Comparison of ENCODE assay signal across 8 mouse cellular contexts in the genomic region with DNA sequence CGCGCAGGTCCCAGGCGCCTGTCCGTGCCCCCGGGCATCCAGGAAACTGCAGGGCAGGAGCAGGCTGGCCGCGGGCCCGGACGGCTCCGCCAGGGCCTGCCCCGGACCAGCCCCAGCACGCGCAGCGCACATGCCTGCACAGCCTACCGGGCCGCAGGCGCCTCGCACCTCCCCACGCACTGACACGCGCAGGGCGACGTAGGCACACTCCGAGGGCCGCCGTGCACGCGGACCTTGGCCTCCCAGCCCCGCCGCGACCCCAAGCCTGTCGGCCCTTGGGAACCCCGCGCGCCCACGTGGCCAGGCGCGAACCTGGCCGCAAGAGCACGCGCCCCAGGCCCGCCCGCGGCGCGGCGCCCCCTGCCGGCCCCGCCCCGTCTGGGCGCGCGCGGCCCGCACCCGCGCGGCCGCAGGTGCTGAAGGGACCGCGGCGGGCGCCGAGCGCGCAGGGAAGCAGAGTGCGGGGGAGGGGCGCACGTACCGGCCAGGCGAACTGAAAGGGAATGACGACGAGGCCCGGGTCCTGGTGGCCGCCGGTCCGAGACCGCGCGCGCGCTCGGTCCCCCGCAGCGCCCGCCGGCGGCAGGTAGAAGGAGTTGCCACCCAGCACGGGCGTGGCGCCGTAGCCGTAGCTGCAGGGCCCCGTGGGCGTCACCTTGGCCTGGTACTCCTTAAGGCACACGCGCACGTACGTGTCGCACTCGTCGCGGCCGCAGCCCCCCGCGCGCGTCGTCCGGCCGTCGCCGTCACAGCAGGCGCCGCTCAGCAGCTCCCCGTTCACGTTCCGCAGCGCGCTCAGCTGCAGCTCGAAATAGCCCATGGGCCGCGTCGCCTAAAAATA. TPM values are rescaled to one million over a fixed set of nuclear protein-coding genes. Genes with fewer than 3 reads are reported as not detected.
DNase-seq lines count a peak whose midpoint lies in the region; ATAC-seq and TF ChIP-seq lines count a peak whose summit lies in the region.

No protein-coding gene starts in this region.

- peak overlapping the region in 1 of 3 experiments; percentile 52 for H3K4me3 ChIP-seq in CH12.LX (replicated peaks in 1 of 3; ENCODE audit: low read depth in 2 of 3, low read length in 2 of 3, poor library complexity in 1 of 3)
- H3K4me3 ChIP-seq in embryonic facial prominence, embryonic 15.5 days (replicated peaks) = peak overlapping the region; percentile 59
- peak overlapping the region; percentile 79 for H3K4me3 ChIP-seq in hindbrain, embryonic 14.5 days (replicated peaks; ENCODE audit: low read length)
- peak overlapping the region; percentile 58 for H3K4me3 ChIP-seq in limb, embryonic 12.5 days (replicated peaks)
- H3K4me3 ChIP-seq in midbrain, postnatal 0 days (ENCODE audit: low read depth, low read length) = peak overlapping the region; percentile 80

- peak; percentile 37 for DNase-seq in adrenal gland, adult 2 months
- no peak for DNase-seq in adrenal gland, adult 8-10 months
- DNase-seq in CH12.LX (ENCODE audit: extremely low read depth) = no peak
- DNase-seq in hindbrain, embryonic 14.5 days (ENCODE audit: low spot score) = peak; percentile 54
- DNase-seq in midbrain, postnatal 0 days (ENCODE audit: low spot score) = peak; percentile 64
- DNase-seq in testis, postnatal 14 days (ENCODE audit: low spot score) = peak; percentile 65

- peaks cover 10 to 17% of the 10 kb centered on the region in 2 experiments for H3K4me1 ChIP-seq in CH12.LX (ENCODE audit: control insufficient read depth in 1 of 2, insufficient read depth in 2 of 2)
- H3K4me1 ChIP-seq in embryonic facial prominence, embryonic 15.5 days = peaks cover 53% of the 10 kb centered on the region
- H3K4me1 ChIP-seq in hindbrain, embryonic 14.5 days (replicated peaks; ENCODE audit: control insufficient read depth, insufficient read depth, low read length) = peaks cover 29% of the 10 kb centered on the region
- peaks cover 41% of the 10 kb centered on the region for H3K4me1 ChIP-seq in limb, embryonic 12.5 days (replicated peaks)
- 0 out of 2 replicates have a peak, but pooled peaks cover 4% of the 10 kb centered on the region for H3K4me1 ChIP-seq in midbrain, postnatal 0 days (ENCODE audit: insufficient read depth, low read length)

- ATAC-seq in embryonic facial prominence, embryonic 15.5 days (ENCODE audit: insufficient number of reproducible peaks, low FRiP score, low TSS enrichment, low read depth) = no peak
- ATAC-seq in hindbrain, embryonic 14.5 days (ENCODE audit: low FRiP score) = peak; percentile 63
- 0 out of 2 replicates have a peak, but pooled peaks have one; percentile 32 for ATAC-seq in limb, embryonic 12.5 days (ENCODE audit: insufficient number of reproducible peaks, insufficient read depth, low FRiP score, low TSS enrichment, low read depth)
- ATAC-seq in midbrain, postnatal 0 days (ENCODE audit: low FRiP score) = peak; percentile 48

- H3K27ac ChIP-seq in CH12.LX (ENCODE audit: insufficient read depth, low read depth) = no peak overlapping the region
- H3K27ac ChIP-seq in embryonic facial prominence, embryonic 15.5 days (replicated peaks) = peak overlapping the region; percentile 58
- peak overlapping the region; percentile 91 for H3K27ac ChIP-seq in hindbrain, embryonic 14.5 days
- H3K27ac ChIP-seq in limb, embryonic 12.5 days = 0 out of 2 replicates have a peak overlapping the region, but pooled peaks have one; percentile 12
- peak overlapping the region; percentile 87 for H3K27ac ChIP-seq in midbrain, postnatal 0 days (ENCODE audit: low read depth, low read length)

- WGBS in embryonic facial prominence, embryonic 15.5 days = 1% methylated on average over 114 of the region's 124 CpGs
- WGBS in hindbrain, embryonic 14.5 days = 1% methylated on average over 114 of the region's 124 CpGs
- 2% methylated on average over 123 of the region's 124 CpGs for WGBS in limb, embryonic 12.5 days
- WGBS in midbrain, postnatal 0 days = under 1% methylated on average over 108 of the region's 124 CpGs

- no peak for TF ChIP-seq POLR2A in CH12.LX (IDR thresholded peaks at IDR 0.05; ENCODE audit: low read depth, low read length)

- TF ChIP-seq RAD21 in CH12.LX (IDR thresholded peaks at IDR 0.05; ENCODE audit: low read depth, low read length) = no peak

- H3K9ac ChIP-seq in CH12.LX (ENCODE audit: insufficient read depth, low read depth) = no peak overlapping the region
- peak overlapping the region; percentile 33 for H3K9ac ChIP-seq in embryonic facial prominence, embryonic 15.5 days
- H3K9ac ChIP-seq in hindbrain, embryonic 14.5 days = peak overlapping the region; percentile 91
- peak overlapping the region; percentile 47 for H3K9ac ChIP-seq in limb, embryonic 12.5 days (replicated peaks)
- H3K9ac ChIP-seq in midbrain, postnatal 0 days (replicated peaks; ENCODE audit: low read length, poor library complexity, severe bottlenecking) = peak overlapping the region; percentile 95

- peak overlapping the region; percentile 87 for H3K4me2 ChIP-seq in CH12.LX (ENCODE audit: insufficient read depth, low read depth, poor library complexity, severe bottlenecking)
- H3K4me2 ChIP-seq in embryonic facial prominence, embryonic 15.5 days (replicated peaks) = peak overlapping the region; percentile 98
- peak overlapping the region; percentile 84 for H3K4me2 ChIP-seq in hindbrain, embryonic 14.5 days (replicated peaks)
- peak overlapping the region; percentile 92 for H3K4me2 ChIP-seq in limb, embryonic 12.5 days
- H3K4me2 ChIP-seq in midbrain, postnatal 0 days (ENCODE audit: low read depth, low read length, poor library complexity, severe bottlenecking) = peak overlapping the region; percentile 88

- no peaks in the 10 kb centered on the region for H3K36me3 ChIP-seq in CH12.LX (replicated peaks in 1 of 2; ENCODE audit: control insufficient read depth in 1 of 2, insufficient read depth in 1 of 2, low read length in 1 of 2)
- H3K36me3 ChIP-seq in embryonic facial prominence, embryonic 15.5 days = no peaks in the 10 kb centered on the region
- H3K36me3 ChIP-seq in hindbrain, embryonic 14.5 days (replicated peaks; ENCODE audit: control insufficient read depth, insufficient read depth) = no peaks in the 10 kb centered on the region
- H3K36me3 ChIP-seq in limb, embryonic 12.5 days = no peaks in the 10 kb centered on the region
- H3K36me3 ChIP-seq in midbrain, postnatal 0 days (ENCODE audit: insufficient read depth, low read length) = no peaks in the 10 kb centered on the region

- H3K79me2 ChIP-seq in CH12.LX (replicated peaks; ENCODE audit: control insufficient read depth, extremely low read depth, insufficient read depth, poor library complexity, severe bottlenecking) = no peaks in the 10 kb centered on the region

- in situ Hi-C loops in CH12.LX (cut with MboI; ENCODE audit: low pct_ligation_motif_present, low pct_unique_long_range_greater_than_20kb, low sequenced_read_pairs) = no loop called here

- no peak for TF ChIP-seq CTCF in CH12.LX (conservative IDR thresholded peaks at IDR 0.05 in 1 of 2, IDR thresholded peaks at IDR 0.05 in 1 of 2; ENCODE audit: low read depth in 2 of 2, low read length in 2 of 2)
- TF ChIP-seq CTCF in midbrain, postnatal 0 days (IDR thresholded peaks at IDR 0.05) = no peak; the same call in 1 of the 2 replicates

- TF ChIP-seq EP300 in CH12.LX (IDR thresholded peaks at IDR 0.05; ENCODE audit: low read length) = no peak

- H3K9me3 ChIP-seq in CH12.LX (replicated peaks; ENCODE audit: low read length) = peaks cover 12% of the 10 kb centered on the region
- no peaks in the 10 kb centered on the region for H3K9me3 ChIP-seq in embryonic facial prominence, embryonic 15.5 days (replicated peaks)
- no peaks in the 10 kb centered on the region for H3K9me3 ChIP-seq in hindbrain, embryonic 14.5 days (ENCODE audit: control insufficient read depth, low read length)
- H3K9me3 ChIP-seq in limb, embryonic 12.5 days = no peaks in the 10 kb centered on the region
- no peaks in the 10 kb centered on the region for H3K9me3 ChIP-seq in midbrain, postnatal 0 days (ENCODE audit: low read length)

- dilution Hi-C loops in CH12.LX (cut with MboI; ENCODE audit: extremely low pct_ligation_motif_present, extremely low pct_unique_long_range_greater_than_20kb, low sequenced_read_pairs) = no loop called here

- H3K27me3 ChIP-seq in CH12.LX (replicated peaks) = peaks cover 58% of the 10 kb centered on the region
- H3K27me3 ChIP-seq in embryonic facial prominence, embryonic 15.5 days = peaks cover 60% of the 10 kb centered on the region
- H3K27me3 ChIP-seq in hindbrain, embryonic 14.5 days (ENCODE audit: control insufficient read depth, insufficient read depth, low read length) = peaks cover 8% of the 10 kb centered on the region; the same call in 1 of the 2 replicates
- H3K27me3 ChIP-seq in limb, embryonic 12.5 days = peaks cover 79% of the 10 kb centered on the region
- no peaks in the 10 kb centered on the region for H3K27me3 ChIP-seq in midbrain, postnatal 0 days (ENCODE audit: insufficient read depth, low read length)

RNA-seq across cellular contexts. Expression of a gene that starts 1.0 kb away (rescaled TPM):
- total RNA-seq in adrenal gland, adult 2 months (2021) = 1 to 10 TPM; 3.5 to 6.1 TPM
- polyA plus RNA-seq in adrenal gland, adult 2 months (2012; rRNA removed) = 12.8 and 25.8 TPM in 2 replicates
- total RNA-seq in adrenal gland, adult 8-10 months (2022) = 10 to 100 TPM in 1 of 4 experiments, 1 to 10 TPM in 3; 3.7 to 10.1 (median 6.6) TPM
- total RNA-seq in CH12.LX (2012; rRNA removed) (3.8 and 7.6 TPM in 2 replicates), CH12.LX (2014; rRNA removed) (0.34 and 0.69 TPM in 2 replicates)
- polyA plus RNA-seq in CH12.LX (2012; ENCODE audit: insufficient read length, low read depth) = 0.59 and 0.80 TPM in 2 replicates
- 13.0 and 14.3 TPM in 2 replicates for polyA plus RNA-seq in embryonic facial prominence, embryonic 15.5 days (2015; fragmentation: Nextera tagmentation; extraction: Ambion mirVana)
- polyA plus RNA-seq in hindbrain, embryonic 14.5 days (2014; fragmentation: Nextera tagmentation; extraction: Ambion mirVana) = 12.5 and 16.1 TPM in 2 replicates
- polyA plus RNA-seq in limb, embryonic 12.5 days (2016; fragmentation: Nextera tagmentation; extraction: Ambion mirVana) = 6.4 and 6.8 TPM in 2 replicates
- total RNA-seq in midbrain, postnatal 0 days (2014; rRNA removed) = 88.4 and 94.6 TPM in 2 replicates
- 9.4 and 12.1 TPM in 2 replicates for polyA plus RNA-seq in midbrain, postnatal 0 days (2015; fragmentation: Nextera tagmentation; extraction: Ambion mirVana)

RNA-seq across cellular contexts. Expression of a gene that starts 13.3 kb away (rescaled TPM):
- total RNA-seq in adrenal gland, adult 2 months (2021) = 10 to 100 TPM; 24.6 to 34.4 TPM
- 35.4 and 45.9 TPM in 2 replicates for polyA plus RNA-seq in adrenal gland, adult 2 months (2012; rRNA removed)
- total RNA-seq in adrenal gland, adult 8-10 months (2022) = 10 to 100 TPM; 29.3 to 45.0 (median 36.1) TPM
- total RNA-seq in CH12.LX (2012; rRNA removed) (15.9 and 23.9 TPM in 2 replicates), CH12.LX (2014; rRNA removed) (17.7 and 19.7 TPM in 2 replicates)
- 20.0 and 20.7 TPM in 2 replicates for polyA plus RNA-seq in CH12.LX (2012; ENCODE audit: insufficient read length, low read depth)
- 93.4 and 94.7 TPM in 2 replicates for polyA plus RNA-seq in embryonic facial prominence, embryonic 15.5 days (2015; fragmentation: Nextera tagmentation; extraction: Ambion mirVana)
- polyA plus RNA-seq in hindbrain, embryonic 14.5 days (2014; fragmentation: Nextera tagmentation; extraction: Ambion mirVana) = 60.9 and 70.1 TPM in 2 replicates
- 81.6 and 95.2 TPM in 2 replicates for polyA plus RNA-seq in limb, embryonic 12.5 days (2016; fragmentation: Nextera tagmentation; extraction: Ambion mirVana)
- total RNA-seq in midbrain, postnatal 0 days (2014; rRNA removed) = 23.6 and 25.8 TPM in 2 replicates
- 41.8 and 48.0 TPM in 2 replicates for polyA plus RNA-seq in midbrain, postnatal 0 days (2015; fragmentation: Nextera tagmentation; extraction: Ambion mirVana)

RNA-seq across cellular contexts. Expression of a gene that starts 47.7 kb away (rescaled TPM):
- total RNA-seq in adrenal gland, adult 2 months (2021) = 10 to 100 TPM; 14.6 to 24.7 TPM
- polyA plus RNA-seq in adrenal gland, adult 2 months (2012; rRNA removed) = 165 and 232 TPM in 2 replicates
- 10 to 100 TPM; 21.5 to 30.9 (median 24.2) TPM for total RNA-seq in adrenal gland, adult 8-10 months (2022)
- total RNA-seq in CH12.LX (2012; rRNA removed) = 10.8 and 11.9 TPM in 2 replicates
- 4.3 and 5.6 TPM in 2 replicates for total RNA-seq in CH12.LX (2014; rRNA removed)
- polyA plus RNA-seq in CH12.LX (2012; ENCODE audit: insufficient read length, low read depth) = 8.0 and 9.9 TPM in 2 replicates
- 28.9 and 31.5 TPM in 2 replicates for polyA plus RNA-seq in embryonic facial prominence, embryonic 15.5 days (2015; fragmentation: Nextera tagmentation; extraction: Ambion mirVana)
- polyA plus RNA-seq in hindbrain, embryonic 14.5 days (2014; fragmentation: Nextera tagmentation; extraction: Ambion mirVana) = 52.2 and 52.8 TPM in 2 replicates
- 25.7 and 29.1 TPM in 2 replicates for polyA plus RNA-seq in limb, embryonic 12.5 days (2016; fragmentation: Nextera tagmentation; extraction: Ambion mirVana)
- total RNA-seq in midbrain, postnatal 0 days (2014; rRNA removed) = 79.0 and 81.6 TPM in 2 replicates
- polyA plus RNA-seq in midbrain, postnatal 0 days (2015; fragmentation: Nextera tagmentation; extraction: Ambion mirVana) = 58.4 and 61.9 TPM in 2 replicates

Comparison
In these comparisons a context has a peak if more than half of its experiments do, and no peak if none do; other contexts are left out.
1. DNase-seq: peak in adrenal gland, adult 2 months (single experiment), hindbrain, embryonic 14.5 days (single experiment), midbrain, postnatal 0 days (single experiment) and testis, postnatal 14 days (single experiment); none in adrenal gland, adult 8-10 months (single experiment) and CH12.LX (single experiment).
2. Peak in every context shown above with its lines, with median percentiles within 50 percentile points of each other: H3K4me2 ChIP-seq.